Mouse (Mus musculus): ENCODE measurements around the gene Acyp1.
"Not testable (repeated sequence)": the region's sequence is repeated elsewhere in the genome, so short reads cannot be mapped to it uniquely, and the experiment has no call there.

Gene Acyp1

DNA sequence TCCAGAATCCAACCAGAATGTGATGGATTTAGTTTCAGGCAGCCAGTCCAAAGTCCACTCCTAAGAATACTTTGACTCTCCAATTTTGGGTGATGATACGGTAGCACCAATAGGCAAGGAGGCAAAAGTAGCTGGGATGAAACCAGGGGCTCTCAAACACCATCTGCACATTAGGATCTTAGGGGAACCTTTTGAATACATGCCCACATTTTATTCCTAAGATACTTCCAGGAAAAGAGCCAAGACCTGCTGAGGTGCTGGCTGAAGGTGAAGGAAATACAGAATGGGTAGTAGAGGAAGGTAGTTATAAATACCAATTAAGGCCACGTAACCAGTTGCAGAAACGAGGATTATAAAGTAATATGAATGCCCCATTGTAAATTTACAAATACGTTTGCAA is 6.5 kb downstream of the Acyp1 start:
- not testable (repeated sequence) for DNase-seq (ENCODE audit: low spot score in 2 of 2)

- no peak for DNase-seq (ENCODE audit: low spot score in 2 of 2)
Measured at GRCm38 (mm10) chr12:85280845-85281651, 7.2 kb downstream of the Acyp1 start.

DNA sequence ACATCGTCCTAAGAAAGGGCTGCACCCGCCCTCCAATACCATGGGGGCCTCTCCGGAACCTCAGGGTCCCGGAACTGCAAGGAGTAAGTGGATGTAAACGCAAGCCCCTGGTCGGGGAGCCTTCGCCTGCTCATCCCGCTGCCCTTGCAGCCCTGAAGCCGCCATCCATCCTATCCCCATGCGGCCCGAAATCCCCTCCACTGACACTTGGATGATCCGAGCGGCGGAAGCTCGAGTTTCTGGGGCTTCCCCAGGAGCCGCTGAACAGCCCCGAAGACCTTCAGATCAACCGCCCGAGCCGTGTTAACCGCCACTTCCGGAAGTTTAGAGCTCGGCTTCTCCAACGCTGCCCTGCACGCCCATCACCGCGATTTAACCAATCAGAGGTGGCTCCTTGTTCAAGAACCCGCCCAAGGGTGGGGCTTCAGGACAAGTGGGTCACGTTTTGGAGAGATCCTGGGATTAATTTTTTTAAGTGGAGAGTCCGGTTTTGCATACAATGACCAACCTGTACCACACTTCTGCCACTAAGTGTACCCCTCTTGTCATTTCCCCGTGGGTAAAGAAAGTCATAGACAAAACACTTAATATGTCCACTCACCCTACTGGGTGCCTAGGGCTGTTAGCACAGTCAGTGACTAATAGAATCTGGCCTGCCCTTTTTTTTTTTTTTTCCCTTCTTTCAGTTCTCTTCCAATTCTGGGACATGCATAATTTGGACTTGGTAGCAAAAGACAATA is 8.0 kb downstream of the Acyp1 start:
- DNase-seq (ENCODE audit: low spot score in 2 of 2): peak; percentile 95

DNA sequence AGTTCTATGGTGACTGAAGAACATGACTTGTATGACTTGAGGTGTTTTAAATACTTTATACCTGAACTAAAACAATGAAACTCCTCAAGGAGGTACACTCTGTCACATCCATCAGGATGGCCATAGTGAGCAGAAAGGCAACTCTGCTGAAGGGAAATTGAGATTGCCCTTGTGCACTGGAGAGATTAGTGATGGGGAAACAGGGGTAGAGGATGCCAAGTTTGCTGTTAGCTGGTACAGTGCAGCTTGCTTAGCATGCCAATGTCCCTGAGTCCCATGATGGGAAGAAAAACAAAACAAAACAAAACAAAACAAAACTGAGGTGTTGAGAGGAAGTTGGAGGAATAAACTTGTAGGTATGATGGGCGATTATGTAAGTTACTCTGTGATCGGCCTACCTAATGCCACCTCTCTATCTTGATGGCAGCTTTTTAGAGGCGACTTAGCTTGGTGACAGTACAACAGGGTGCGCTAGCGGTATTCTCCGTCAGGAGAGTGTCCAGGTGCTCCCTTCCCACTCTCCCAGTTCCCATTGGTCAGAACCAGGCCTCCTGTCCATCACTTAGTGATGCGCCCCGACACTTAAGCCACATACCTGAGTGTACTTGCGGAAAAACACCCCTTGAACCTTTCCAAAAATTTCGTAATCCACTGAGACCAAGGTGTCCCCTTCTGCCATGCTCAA is 8.7 kb downstream of the Acyp1 start:
- no peak for DNase-seq (ENCODE audit: low spot score in 2 of 2)

- DNase-seq (ENCODE audit: low spot score in 2 of 2): no peak
Measured at GRCm38 (mm10) chr12:85278919-85279318, 9.3 kb downstream of the Acyp1 start.

DNA sequence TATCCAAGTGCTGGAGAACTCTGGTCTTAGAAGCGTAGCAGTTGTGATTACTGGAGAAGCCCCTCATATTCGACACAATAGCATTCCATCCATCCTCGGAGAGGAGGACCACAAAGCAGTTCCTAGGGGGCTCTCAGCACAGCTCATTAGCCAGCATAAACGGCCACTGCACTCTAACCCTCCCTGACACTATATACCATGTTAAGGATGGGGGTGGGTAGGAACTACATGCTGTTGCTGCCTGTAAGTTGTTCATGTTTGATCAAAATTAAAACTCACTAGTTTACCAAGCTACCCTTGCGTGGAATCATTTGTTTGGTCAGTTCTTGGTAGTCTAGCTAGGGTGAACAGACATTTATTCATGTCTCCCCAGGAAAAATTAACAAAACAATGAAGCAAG is 12.0 kb downstream of the Acyp1 start:
- DNase-seq (ENCODE audit: low spot score in 2 of 2): no peak

DNA sequence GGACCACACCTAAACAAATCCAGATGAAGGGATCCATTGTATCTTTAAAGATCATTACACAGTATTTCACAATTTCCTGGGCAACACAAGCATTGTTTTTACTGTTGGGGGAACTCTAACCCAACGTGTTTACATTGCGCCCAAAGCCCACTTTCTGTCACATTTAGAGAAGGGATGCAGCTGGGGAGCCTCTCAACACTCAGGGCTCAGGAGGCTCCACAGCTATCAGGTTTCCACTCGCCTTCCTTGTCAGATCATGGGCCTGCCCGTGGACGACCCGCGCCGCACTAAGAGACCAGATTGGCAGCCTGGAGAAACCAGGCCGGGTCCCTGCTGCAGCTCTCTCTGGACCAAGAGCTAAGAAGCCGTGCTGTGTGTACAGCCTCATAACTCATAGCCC is 14.7 kb downstream of the Acyp1 start:
- DNase-seq (ENCODE audit: low spot score in 2 of 2): no peak

DNA sequence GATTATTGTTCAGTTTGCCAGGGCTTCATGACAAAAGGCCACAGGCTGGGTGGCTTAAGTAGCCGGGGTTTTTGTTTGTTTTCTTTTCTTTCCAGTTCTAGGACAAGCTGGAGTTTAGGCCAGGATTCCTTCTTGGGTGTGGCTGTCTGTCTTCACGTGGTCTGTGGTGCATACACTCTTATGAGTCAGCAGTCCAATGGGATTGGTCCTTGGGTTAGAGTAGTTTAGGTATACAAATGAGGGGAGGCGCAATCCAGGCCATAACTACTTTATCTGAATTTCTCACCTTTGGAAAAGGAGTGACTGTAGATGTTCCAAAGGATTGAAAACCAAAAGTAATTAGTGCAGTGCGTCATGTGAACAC is 16.4 kb downstream of the Acyp1 start:
- no peak for DNase-seq (ENCODE audit: low spot score in 2 of 2)

- DNase-seq (ENCODE audit: low spot score in 2 of 2): no peak
Measured at GRCm38 (mm10) chr12:85271132-85271842, 17.0 kb downstream of the Acyp1 start.

- peak; percentile 61 to 71 for DNase-seq (ENCODE audit: low spot score in 2 of 2)
Measured at GRCm38 (mm10) chr12:85270319-85270718, 17.9 kb downstream of the Acyp1 start, which contains the start of gene Mlh3. Gene Mlh3 (minus strand): TSS chr12:85270599.

- DNase-seq (ENCODE audit: low spot score in 2 of 2): no peak
Measured at GRCm38 (mm10) chr12:85269821-85270220, 18.4 kb downstream of the Acyp1 start.

DNA sequence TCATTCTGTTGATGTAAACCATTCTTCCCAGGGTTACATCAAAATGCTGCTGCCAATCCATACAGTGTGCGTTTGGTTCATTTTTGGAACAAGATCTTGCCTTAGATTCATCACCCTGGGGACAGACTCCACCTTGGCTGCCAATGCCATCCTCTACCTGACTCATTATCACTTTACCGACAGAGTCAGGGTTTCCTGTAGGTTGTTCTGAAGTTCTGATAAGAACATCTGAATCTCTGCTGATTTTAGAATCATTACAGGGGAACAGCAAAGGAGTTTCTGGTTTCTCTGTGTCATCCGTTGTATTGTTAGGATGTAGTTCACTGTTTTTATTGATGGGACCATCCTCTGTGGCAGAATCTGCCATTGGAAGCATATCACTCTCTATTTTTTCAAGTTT is 22.0 kb downstream of the Acyp1 start:
- DNase-seq (ENCODE audit: low spot score in 2 of 2): no peak

- DNase-seq (ENCODE audit: low spot score in 2 of 2): no peak
Measured at GRCm38 (mm10) chr12:85264940-85265339, 23.3 kb downstream of the Acyp1 start.

GRCm38 (mm10) chr12:85264531-85264930 is 23.7 kb downstream of the Acyp1 start:
- DNase-seq (ENCODE audit: low spot score in 2 of 2): no peak

DNA sequence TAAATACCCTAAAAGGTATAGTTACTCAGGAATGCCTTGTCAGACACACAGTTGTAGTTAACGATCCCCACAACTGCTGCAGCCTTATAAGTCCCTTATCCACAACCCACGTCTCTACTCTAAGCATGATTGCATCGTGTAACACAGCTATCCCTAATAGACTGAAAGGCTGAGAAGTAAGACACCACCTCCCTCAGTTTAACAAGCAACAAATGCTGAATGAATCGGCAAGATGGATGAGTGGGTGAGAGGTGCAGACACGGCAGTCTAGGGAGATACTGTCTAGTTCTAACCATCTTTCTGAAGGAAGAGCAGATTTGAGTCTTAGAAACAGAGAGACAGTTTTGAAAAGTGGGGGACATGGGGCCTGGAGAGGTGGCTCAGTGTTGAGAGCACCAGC is 25.0 kb downstream of the Acyp1 start:
- DNase-seq (ENCODE audit: low spot score in 2 of 2): no peak

DNA sequence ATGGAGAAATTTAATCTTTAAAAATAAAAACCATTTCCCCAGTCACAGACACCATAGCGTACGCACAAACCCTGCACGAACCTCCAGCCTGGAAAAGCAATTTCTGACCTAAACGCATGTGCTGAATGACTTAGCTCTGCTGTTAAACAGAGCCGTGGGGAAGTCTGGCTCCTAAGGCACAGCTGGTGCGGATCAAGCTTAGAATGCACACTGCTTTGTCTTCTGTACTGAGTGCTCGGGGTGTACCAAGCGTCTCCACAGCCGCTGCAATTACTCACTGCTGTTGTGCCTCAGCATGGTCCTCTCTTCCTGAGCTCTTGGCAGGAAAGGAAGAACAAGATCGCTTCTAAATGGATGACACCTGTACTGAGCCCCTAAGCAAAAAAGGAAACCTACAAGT is 25.7 kb downstream of the Acyp1 start:
- DNase-seq (ENCODE audit: low spot score in 2 of 2): no peak

DNA sequence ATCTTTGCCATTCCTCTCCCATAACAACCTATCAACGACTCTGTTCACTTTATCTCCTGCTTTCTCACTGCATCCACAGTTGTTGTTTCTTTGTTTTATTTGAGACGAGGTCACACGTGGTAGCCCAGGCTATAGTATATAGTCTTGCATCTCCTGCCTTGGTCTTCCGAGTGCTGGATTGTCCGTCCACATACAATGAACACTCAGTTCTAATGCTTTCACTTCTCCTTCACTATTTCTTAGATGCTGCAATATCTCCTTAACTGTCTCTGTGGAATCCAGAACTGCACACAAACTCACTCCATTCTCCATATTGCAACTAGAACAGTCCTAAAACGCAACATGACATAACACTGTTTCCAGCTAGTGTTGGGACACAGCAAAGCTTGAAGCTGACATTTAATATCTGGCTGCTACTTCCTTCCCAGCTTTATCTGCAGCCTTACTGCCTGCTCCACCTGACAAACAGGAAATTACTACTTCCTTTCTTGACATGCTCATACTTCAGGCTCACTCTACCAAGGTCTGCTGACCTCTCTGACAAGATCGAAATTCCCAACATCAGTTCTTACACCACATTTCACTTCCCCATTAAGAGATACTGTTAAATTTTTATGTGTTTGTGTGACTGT is 31.1 kb downstream of the Acyp1 start:
- no peak for DNase-seq (ENCODE audit: low spot score in 2 of 2)

GRCm38 (mm10) chr12:85256074-85256751 is 32.0 kb downstream of the Acyp1 start:
- DNase-seq (ENCODE audit: low spot score in 2 of 2): no peak

DNA sequence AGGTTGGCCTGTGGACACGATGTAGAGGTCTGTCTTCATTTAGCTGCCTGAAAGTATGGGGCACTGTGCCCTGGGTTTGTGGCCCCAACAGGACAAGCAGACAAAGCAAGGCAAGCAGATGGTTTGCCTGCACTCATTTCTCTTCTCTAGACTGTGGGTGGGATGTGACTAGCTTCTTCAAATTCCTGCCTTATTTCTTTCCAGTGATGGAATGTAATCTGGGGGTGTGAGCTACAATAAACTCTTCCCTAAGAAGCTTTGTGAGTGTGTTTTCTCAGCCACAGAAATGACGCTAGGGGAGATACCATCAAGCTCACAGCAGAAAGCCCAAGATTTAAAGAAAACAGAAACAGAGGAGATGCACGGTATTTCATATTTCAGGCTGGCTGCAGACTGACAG is 36.2 kb downstream of the Acyp1 start:
- no peak for DNase-seq (ENCODE audit: low spot score in 2 of 2)

- DNase-seq (ENCODE audit: low spot score in 2 of 2): no peak
Measured at GRCm38 (mm10) chr12:85237553-85237952, 50.7 kb downstream of the Acyp1 start.

Measured in spleen, postnatal 14 days (tissue).